Mouse (Mus musculus): ENCODE measurements around the gene Prr5.

GRCm38 (mm10) chr15:84705351-84705901 is 36.0 kb downstream of the Prr5 start:
- no peak for TF ChIP-seq CTCF (IDR thresholded peaks at IDR 0.05; ENCODE audit: insufficient read depth, low read depth, low read length)
- no peak for TF ChIP-seq POLR2A (IDR thresholded peaks at IDR 0.05; ENCODE audit: insufficient read depth, low read depth, low read length)

All from olfactory bulb, adult 2 months (tissue).